Mouse (Mus musculus): ENCODE data around the gene H2-Ke6. TPM values are rescaled to one million over a fixed set of nuclear protein-coding genes. Genes with fewer than 3 reads are reported as not detected.
A peak's percentile ranks its signal among the peaks of the same experiment; 100 is the strongest.

The H2-Ke6 gene
- polyA plus RNA-seq (2014; fragmentation: Nextera tagmentation; extraction: Ambion mirVana), result 46.8 and 57.7 TPM in 2 replicates

- Histone ChIP-seq H3K4me3 (ENCODE audit: control insufficient read depth in 1 of 2, insufficient read depth in 1 of 2, low read depth in 1 of 2, low read length in 2 of 2) (peak within 1 kb of the TSS; percentile 69 to 70), H3K4me2 (ENCODE audit: low read length) (peak within 1 kb of the TSS; percentile 94), H3K36me3 (ENCODE audit: control insufficient read depth, insufficient read depth, low read length) (peaks cover 28% of the 10 kb centered on the region), H3K27ac (replicated peaks in 1 of 2; ENCODE audit: control insufficient read depth in 1 of 2, insufficient read depth in 1 of 2, low read depth in 2 of 2, low read length in 2 of 2) (peak within 1 kb of the TSS; percentile 34 to 82), H3K27me3 (ENCODE audit: control insufficient read depth, insufficient read depth, low read length) (no peaks in the 10 kb centered on the region), H3K9me3 (ENCODE audit: control insufficient read depth, low read length) (no peaks in the 10 kb centered on the region), H3K9ac (ENCODE audit: low read length) (peak within 1 kb of the TSS; percentile 82), H3K4me1 (ENCODE audit: control insufficient read depth in 2 of 2, insufficient read depth in 2 of 2, low read length in 2 of 2) (peaks cover 26 to 55% of the 10 kb centered on the region in 2 experiments)
- WGBS, result under 1% methylated on average over 46 of the region's 49 CpGs
- peak; percentile 73 for ATAC-seq (ENCODE audit: insufficient number of reproducible peaks, insufficient read depth, low FRiP score, low read depth)
These were observed at the start of gene H2-Ke6 for GRCm38 (mm10) chr17:34027656-34028223. H2-Ke6 (minus strand) TSS chr17:34028060.

GRCm38 (mm10) chr17:34077549-34077948 lies 49.7 kb upstream of the H2-Ke6 start:
- Histone ChIP-seq H3K27me3 (ENCODE audit: control insufficient read depth, insufficient read depth, low read length) (peaks cover 35% of the 10 kb centered on the region), H3K9me3 (ENCODE audit: control insufficient read depth, low read length) (no peaks in the 10 kb centered on the region), H3K36me3 (ENCODE audit: control insufficient read depth, insufficient read depth, low read length) (no peaks in the 10 kb centered on the region), H3K4me3 (ENCODE audit: control insufficient read depth in 1 of 2, insufficient read depth in 1 of 2, low read depth in 1 of 2, low read length in 2 of 2) (no peak overlapping the region), H3K4me1 (ENCODE audit: control insufficient read depth in 2 of 2, insufficient read depth in 2 of 2, low read length in 2 of 2) (no peaks in the 10 kb centered on the region), H3K9ac (ENCODE audit: low read length) (no peak overlapping the region), H3K4me2 (ENCODE audit: low read length) (no peak overlapping the region), H3K27ac (replicated peaks in 1 of 2; ENCODE audit: control insufficient read depth in 1 of 2, insufficient read depth in 1 of 2, low read depth in 2 of 2, low read length in 2 of 2) (no peak overlapping the region)
- no peak for ATAC-seq (ENCODE audit: insufficient number of reproducible peaks, insufficient read depth, low FRiP score, low read depth)
- 2% methylated on average over 9 of the region's 9 CpGs for WGBS

- ATAC-seq (ENCODE audit: insufficient number of reproducible peaks, insufficient read depth, low FRiP score, low read depth), result no peak
- H3K9me3 ChIP-seq (ENCODE audit: control insufficient read depth, low read length), result 0 out of 2 replicates have a peak, but pooled peaks cover 3% of the 10 kb centered on the region
- no peak overlapping the region for H3K4me2 ChIP-seq (ENCODE audit: low read length)
- H3K27ac ChIP-seq (replicated peaks in 1 of 2; ENCODE audit: control insufficient read depth in 1 of 2, insufficient read depth in 1 of 2, low read depth in 2 of 2, low read length in 2 of 2), result no peak overlapping the region
- H3K36me3 ChIP-seq (ENCODE audit: control insufficient read depth, insufficient read depth, low read length), result no peaks in the 10 kb centered on the region
- WGBS, result 38% methylated on average over 7 of the region's 7 CpGs
- H3K9ac ChIP-seq (ENCODE audit: low read length), result no peak overlapping the region
- no peaks in the 10 kb centered on the region for H3K4me1 ChIP-seq (ENCODE audit: control insufficient read depth in 2 of 2, insufficient read depth in 2 of 2, low read length in 2 of 2)
- H3K27me3 ChIP-seq (ENCODE audit: control insufficient read depth, insufficient read depth, low read length), result peaks cover 34% of the 10 kb centered on the region
- H3K4me3 ChIP-seq (ENCODE audit: control insufficient read depth in 1 of 2, insufficient read depth in 1 of 2, low read depth in 1 of 2, low read length in 2 of 2), result no peak overlapping the region
These were observed 47.4 kb upstream of the H2-Ke6 start for GRCm38 (mm10) chr17:34075271-34075670.

- no peak overlapping the region for H3K4me2 ChIP-seq (ENCODE audit: low read length)
- no peak for ATAC-seq (ENCODE audit: insufficient number of reproducible peaks, insufficient read depth, low FRiP score, low read depth)
- H3K4me1 ChIP-seq (ENCODE audit: control insufficient read depth in 2 of 2, insufficient read depth in 2 of 2, low read length in 2 of 2), result no peaks in the 10 kb centered on the region
- H3K9ac ChIP-seq (ENCODE audit: low read length), result no peak overlapping the region
- 0 out of 2 replicates have a peak, but pooled peaks cover 3% of the 10 kb centered on the region for H3K9me3 ChIP-seq (ENCODE audit: control insufficient read depth, low read length)
- no peak overlapping the region for H3K4me3 ChIP-seq (ENCODE audit: control insufficient read depth in 1 of 2, insufficient read depth in 1 of 2, low read depth in 1 of 2, low read length in 2 of 2)
- no peaks in the 10 kb centered on the region for H3K36me3 ChIP-seq (ENCODE audit: control insufficient read depth, insufficient read depth, low read length)
- H3K27me3 ChIP-seq (ENCODE audit: control insufficient read depth, insufficient read depth, low read length), result peaks cover 23% of the 10 kb centered on the region
- H3K27ac ChIP-seq (replicated peaks in 1 of 2; ENCODE audit: control insufficient read depth in 1 of 2, insufficient read depth in 1 of 2, low read depth in 2 of 2, low read length in 2 of 2), result no peak overlapping the region
- WGBS, result 66% methylated on average over 5 of the region's 5 CpGs
These were observed 44.2 kb upstream of the H2-Ke6 start for GRCm38 (mm10) chr17:34072091-34072490.

- Histone ChIP-seq H3K9me3 (ENCODE audit: control insufficient read depth, low read length) (0 out of 2 replicates have a peak, but pooled peaks cover 3% of the 10 kb centered on the region), H3K36me3 (ENCODE audit: control insufficient read depth, insufficient read depth, low read length) (no peaks in the 10 kb centered on the region), H3K4me2 (ENCODE audit: low read length) (no peak overlapping the region), H3K9ac (ENCODE audit: low read length) (no peak overlapping the region), H3K27me3 (ENCODE audit: control insufficient read depth, insufficient read depth, low read length) (peaks cover 2% of the 10 kb centered on the region; the same call in 1 of the 2 replicates), H3K4me1 (ENCODE audit: control insufficient read depth in 2 of 2, insufficient read depth in 2 of 2, low read length in 2 of 2) (no peaks in the 10 kb centered on the region), H3K4me3 (ENCODE audit: control insufficient read depth in 1 of 2, insufficient read depth in 1 of 2, low read depth in 1 of 2, low read length in 2 of 2) (no peak overlapping the region), H3K27ac (replicated peaks in 1 of 2; ENCODE audit: control insufficient read depth in 1 of 2, insufficient read depth in 1 of 2, low read depth in 2 of 2, low read length in 2 of 2) (no peak overlapping the region)
- ATAC-seq (ENCODE audit: insufficient number of reproducible peaks, insufficient read depth, low FRiP score, low read depth), result no peak
- WGBS, result 53% methylated on average over 3 of the region's 3 CpGs
These were observed 41.0 kb upstream of the H2-Ke6 start for GRCm38 (mm10) chr17:34068864-34069263.

- ATAC-seq (ENCODE audit: insufficient number of reproducible peaks, insufficient read depth, low FRiP score, low read depth), result no peak
- Histone ChIP-seq H3K9me3 (ENCODE audit: control insufficient read depth, low read length) (no peaks in the 10 kb centered on the region), H3K36me3 (ENCODE audit: control insufficient read depth, insufficient read depth, low read length) (no peaks in the 10 kb centered on the region), H3K27ac (replicated peaks in 1 of 2; ENCODE audit: control insufficient read depth in 1 of 2, insufficient read depth in 1 of 2, low read depth in 2 of 2, low read length in 2 of 2) (no peak overlapping the region), H3K9ac (ENCODE audit: low read length) (no peak overlapping the region), H3K4me1 (ENCODE audit: control insufficient read depth in 2 of 2, insufficient read depth in 2 of 2, low read length in 2 of 2) (no peaks in the 10 kb centered on the region), H3K4me3 (ENCODE audit: control insufficient read depth in 1 of 2, insufficient read depth in 1 of 2, low read depth in 1 of 2, low read length in 2 of 2) (no peak overlapping the region), H3K4me2 (ENCODE audit: low read length) (no peak overlapping the region), H3K27me3 (ENCODE audit: control insufficient read depth, insufficient read depth, low read length) (no peaks in the 10 kb centered on the region)
- 66% methylated on average over 7 of the region's 7 CpGs for WGBS
These were observed 29.4 kb upstream of the H2-Ke6 start for GRCm38 (mm10) chr17:34057224-34057623.

- no peak overlapping the region for H3K27ac ChIP-seq (replicated peaks in 1 of 2; ENCODE audit: control insufficient read depth in 1 of 2, insufficient read depth in 1 of 2, low read depth in 2 of 2, low read length in 2 of 2)
- ATAC-seq (ENCODE audit: insufficient number of reproducible peaks, insufficient read depth, low FRiP score, low read depth), result no peak
- WGBS, result 86% methylated on average over 5 of the region's 5 CpGs
- no peak overlapping the region for H3K4me2 ChIP-seq (ENCODE audit: low read length)
- peaks cover 2% of the 10 kb centered on the region for H3K27me3 ChIP-seq (ENCODE audit: control insufficient read depth, insufficient read depth, low read length)
- no peaks in the 10 kb centered on the region for H3K36me3 ChIP-seq (ENCODE audit: control insufficient read depth, insufficient read depth, low read length)
- H3K9ac ChIP-seq (ENCODE audit: low read length), result no peak overlapping the region
- no peaks in the 10 kb centered on the region for H3K4me1 ChIP-seq (ENCODE audit: control insufficient read depth in 2 of 2, insufficient read depth in 2 of 2, low read length in 2 of 2)
- H3K9me3 ChIP-seq (ENCODE audit: control insufficient read depth, low read length), result peaks cover 5% of the 10 kb centered on the region; the same call in 1 of the 2 replicates
- H3K4me3 ChIP-seq (ENCODE audit: control insufficient read depth in 1 of 2, insufficient read depth in 1 of 2, low read depth in 1 of 2, low read length in 2 of 2), result no peak overlapping the region
These were observed 19.7 kb upstream of the H2-Ke6 start for GRCm38 (mm10) chr17:34047404-34048050.
